8 mouse cellular contexts compared by ENCODE assay signal in the genomic region with DNA sequence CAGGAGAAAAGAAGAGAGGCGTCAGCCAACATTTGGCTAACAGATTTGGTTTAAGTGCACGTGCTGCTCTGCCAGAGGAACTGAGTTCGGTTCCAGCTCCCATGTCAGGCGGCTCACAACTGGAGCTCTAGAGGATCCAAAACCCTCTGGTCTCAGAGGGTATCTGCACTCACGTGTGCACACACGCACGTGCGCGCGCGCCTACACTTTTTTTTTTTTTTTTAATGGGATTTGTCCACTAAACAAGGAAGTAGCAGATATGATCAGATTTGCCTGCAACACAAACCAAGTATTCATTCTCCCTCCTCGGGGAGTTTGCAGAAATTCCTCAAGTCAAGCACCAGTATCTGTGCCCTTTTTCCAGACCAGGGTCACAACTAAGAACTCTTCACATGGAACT. TPM values are rescaled to one million over a fixed set of nuclear protein-coding genes. Genes with fewer than 3 reads are reported as not detected.
DNase-seq lines count a peak whose midpoint lies in the region; ATAC-seq and TF ChIP-seq lines count a peak whose summit lies in the region.

No protein-coding gene starts in this region.

- peak overlapping the region; percentile 87 for H3K4me2 ChIP-seq in heart, embryonic 14.5 days (ENCODE audit: low read length)
- H3K4me2 ChIP-seq in embryonic facial prominence, embryonic 13.5 days, result peak overlapping the region; percentile 81
- peak overlapping the region; percentile 76 for H3K4me2 ChIP-seq in limb, embryonic 14.5 days (replicated peaks; ENCODE audit: low read depth, low read length, severe bottlenecking)

- H3K27me3 ChIP-seq in heart, embryonic 14.5 days (ENCODE audit: control insufficient read depth, insufficient read depth, low read length), result no peaks in the 10 kb centered on the region
- no peaks in the 10 kb centered on the region for H3K27me3 ChIP-seq in E14TG2a.4 (ENCODE audit: insufficient read depth, low read length)
- no peaks in the 10 kb centered on the region for H3K27me3 ChIP-seq in embryonic facial prominence, embryonic 13.5 days
- H3K27me3 ChIP-seq in limb, embryonic 14.5 days (ENCODE audit: control insufficient read depth, insufficient read depth, low read length), result no peaks in the 10 kb centered on the region

- H3K4me1 ChIP-seq in heart, embryonic 14.5 days (ENCODE audit: control insufficient read depth in 2 of 2, insufficient read depth in 2 of 2, low read length in 2 of 2), result peaks cover 8 to 10% of the 10 kb centered on the region in 2 experiments
- H3K4me1 ChIP-seq in E14TG2a.4 (replicated peaks; ENCODE audit: low read depth, low read length), result peaks cover 17% of the 10 kb centered on the region
- peaks cover 12% of the 10 kb centered on the region for H3K4me1 ChIP-seq in embryonic facial prominence, embryonic 13.5 days
- peaks cover 10% of the 10 kb centered on the region for H3K4me1 ChIP-seq in limb, embryonic 14.5 days (ENCODE audit: control insufficient read depth, insufficient read depth, low read length)

- H3K4me3 ChIP-seq in heart, embryonic 14.5 days (ENCODE audit: control insufficient read depth in 1 of 2, insufficient read depth in 1 of 2, low read depth in 1 of 2, low read length in 2 of 2), result peak overlapping the region; percentile 57 to 96
- peak overlapping the region; percentile 92 for H3K4me3 ChIP-seq in E14TG2a.4 (replicated peaks; ENCODE audit: low read length)
- peak overlapping the region; percentile 67 for H3K4me3 ChIP-seq in embryonic facial prominence, embryonic 13.5 days
- H3K4me3 ChIP-seq in limb, embryonic 14.5 days (replicated peaks; ENCODE audit: low read length), result peak overlapping the region; percentile 56

- H3K9ac ChIP-seq in heart, embryonic 14.5 days (ENCODE audit: low read length), result peak overlapping the region; percentile 83
- peak overlapping the region; percentile 79 for H3K9ac ChIP-seq in embryonic facial prominence, embryonic 13.5 days
- H3K9ac ChIP-seq in limb, embryonic 14.5 days (ENCODE audit: low read depth, low read length, severe bottlenecking), result peak overlapping the region; percentile 62

- H3K36me3 ChIP-seq in heart, embryonic 14.5 days (ENCODE audit: control insufficient read depth, insufficient read depth, low read length), result peaks cover 29% of the 10 kb centered on the region
- peaks cover 39% of the 10 kb centered on the region for H3K36me3 ChIP-seq in E14TG2a.4 (ENCODE audit: insufficient read depth, low read length)
- H3K36me3 ChIP-seq in embryonic facial prominence, embryonic 13.5 days, result peaks cover 29% of the 10 kb centered on the region
- peaks cover 29% of the 10 kb centered on the region for H3K36me3 ChIP-seq in limb, embryonic 14.5 days (ENCODE audit: control insufficient read depth, insufficient read depth, low read length)

- 3% methylated on average over 12 of the region's 12 CpGs for WGBS in heart, embryonic 14.5 days
- 6% methylated on average over 12 of the region's 12 CpGs for whole genome bisulfite sequencing in embryonic facial prominence, embryonic 13.5 days
- 11% methylated on average over 12 of the region's 12 CpGs for WGBS in limb, embryonic 14.5 days

- H3K9me3 ChIP-seq in heart, embryonic 14.5 days (ENCODE audit: control insufficient read depth, low read length), result no peaks in the 10 kb centered on the region
- H3K9me3 ChIP-seq in E14TG2a.4 (ENCODE audit: low read length), result no peaks in the 10 kb centered on the region
- no peaks in the 10 kb centered on the region for H3K9me3 ChIP-seq in embryonic facial prominence, embryonic 13.5 days
- no peaks in the 10 kb centered on the region for H3K9me3 ChIP-seq in limb, embryonic 14.5 days (ENCODE audit: control insufficient read depth, low read length)

- H3K27ac ChIP-seq in heart, embryonic 14.5 days (replicated peaks in 1 of 2; ENCODE audit: control insufficient read depth in 1 of 2, insufficient read depth in 1 of 2, low read depth in 2 of 2, low read length in 2 of 2), result peak overlapping the region in 1 of 2 experiments; percentile 96; a peak in 2 of 4 replicates
- peak overlapping the region; percentile 98; the same call in 1 of the 2 replicates for H3K27ac ChIP-seq in embryonic facial prominence, embryonic 13.5 days
- 0 out of 2 replicates have a peak overlapping the region, but pooled peaks have one; percentile 93 for H3K27ac ChIP-seq in limb, embryonic 14.5 days (replicated peaks; ENCODE audit: low read depth, low read length)

- intact Hi-C loops in heart, postnatal 36 days (cut with DNase I), result loop anchor here (1.0 to 5.0 kb wide), 4 partner anchors 42 to 170 kb away; partner anchors contain the start of genes Ap1g1, Dhx38, Ist1 and Txnl4b

- no peak for TF ChIP-seq POLR2A in limb, embryonic 14.5 days (IDR thresholded peaks at IDR 0.05; ENCODE audit: borderline replicate concordance, extremely low read depth, insufficient read depth, insufficient read length)

- TF ChIP-seq CTCF in E14TG2a.4 (conservative IDR thresholded peaks at IDR 0.05; ENCODE audit: low read length), result no peak

- no peak for ATAC-seq in heart, embryonic 14.5 days (ENCODE audit: insufficient number of reproducible peaks, insufficient read depth, low FRiP score, low read depth)
- no peak for ATAC-seq in embryonic facial prominence, embryonic 13.5 days (ENCODE audit: insufficient number of reproducible peaks, insufficient read depth, low FRiP score, low TSS enrichment, low read depth)
- ATAC-seq in limb, embryonic 14.5 days (ENCODE audit: low FRiP score, low read depth), result no peak

- DNase-seq in heart, postnatal 36 days, result no peak
- no peak for DNase-seq in limb, embryonic 14.5 days (ENCODE audit: low spot score)
- peak; percentile 15 for DNase-seq in retina, postnatal 1 day
- no peak for DNase-seq in gastrocnemius, adult 18-20 months (ENCODE audit: low spot score)
- DNase-seq in ovary, adult 18-20 months (ENCODE audit: low spot score), result no peak

RNA-seq across cellular contexts. Expression of gene Dhodh, which starts 0.8 kb away (rescaled TPM):
- polyA plus RNA-seq in heart, embryonic 14.5 days (2014; fragmentation: Nextera tagmentation; extraction: Ambion mirVana), result 31.5 and 38.7 TPM in 2 replicates
- total RNA-seq in heart, postnatal 36 days (2021), result 10 to 100 TPM; 16.1 to 17.0 TPM
- 43.9 and 45.3 TPM in 2 replicates for polyA plus RNA-seq in embryonic facial prominence, embryonic 13.5 days (2015; fragmentation: Nextera tagmentation; extraction: Ambion mirVana)
- 41.2 and 41.8 TPM in 2 replicates for polyA plus RNA-seq in limb, embryonic 14.5 days (2012; rRNA removed)
- 42.3 and 48.5 TPM in 2 replicates for polyA plus RNA-seq in limb, embryonic 14.5 days (2014; fragmentation: Nextera tagmentation; extraction: Ambion mirVana)
- total RNA-seq in gastrocnemius, adult 18-20 months (2021), result 10 to 100 TPM; 10.6 to 15.6 TPM

RNA-seq across cellular contexts. Expression of gene Pkd1l3, which starts 6.7 kb away (rescaled TPM):
- polyA plus RNA-seq in heart, embryonic 14.5 days (2014; fragmentation: Nextera tagmentation; extraction: Ambion mirVana), result 0.15 TPM in 1 of 2 replicates, not detected in the other
- total RNA-seq in heart, postnatal 36 days (2021), result not detected
- polyA plus RNA-seq in embryonic facial prominence, embryonic 13.5 days (2015; fragmentation: Nextera tagmentation; extraction: Ambion mirVana), result 0.30 TPM in 1 of 2 replicates, not detected in the other
- polyA plus RNA-seq in limb, embryonic 14.5 days (2012; rRNA removed), result 0.14 and 0.24 TPM in 2 replicates
- polyA plus RNA-seq in limb, embryonic 14.5 days (2014; fragmentation: Nextera tagmentation; extraction: Ambion mirVana), result 0.14 and 0.33 TPM in 2 replicates
- total RNA-seq in gastrocnemius, adult 18-20 months (2021), result under 1 TPM in 1 of 2 experiments, not detected in 1; 0.32 TPM

RNA-seq across cellular contexts. Expression of gene Hp, which starts 28.7 kb away (rescaled TPM):
- polyA plus RNA-seq in heart, embryonic 14.5 days (2014; fragmentation: Nextera tagmentation; extraction: Ambion mirVana), result 0.59 and 0.77 TPM in 2 replicates
- total RNA-seq in heart, postnatal 36 days (2021), result 1 to 10 TPM; 4.2 to 6.4 TPM
- 0.41 and 2.5 TPM in 2 replicates for polyA plus RNA-seq in embryonic facial prominence, embryonic 13.5 days (2015; fragmentation: Nextera tagmentation; extraction: Ambion mirVana)
- polyA plus RNA-seq in limb, embryonic 14.5 days (2012; rRNA removed), result 2.0 and 2.4 TPM in 2 replicates
- polyA plus RNA-seq in limb, embryonic 14.5 days (2014; fragmentation: Nextera tagmentation; extraction: Ambion mirVana), result 0.73 and 1.8 TPM in 2 replicates
- total RNA-seq in gastrocnemius, adult 18-20 months (2021), result 10 to 100 TPM; 12.9 to 28.3 TPM

RNA-seq across cellular contexts. Expression of gene Txnl4b, which starts 42.0 kb away (rescaled TPM):
- polyA plus RNA-seq in heart, embryonic 14.5 days (2014; fragmentation: Nextera tagmentation; extraction: Ambion mirVana), result 18.4 and 18.7 TPM in 2 replicates
- total RNA-seq in heart, postnatal 36 days (2021), result 1 to 10 TPM; 4.2 to 4.8 TPM
- 25.8 and 26.5 TPM in 2 replicates for polyA plus RNA-seq in embryonic facial prominence, embryonic 13.5 days (2015; fragmentation: Nextera tagmentation; extraction: Ambion mirVana)
- polyA plus RNA-seq in limb, embryonic 14.5 days (2012; rRNA removed), result 5.7 and 6.0 TPM in 2 replicates
- polyA plus RNA-seq in limb, embryonic 14.5 days (2014; fragmentation: Nextera tagmentation; extraction: Ambion mirVana), result 23.6 and 25.1 TPM in 2 replicates
- total RNA-seq in gastrocnemius, adult 18-20 months (2021), result 1 to 10 TPM; 5.5 to 7.3 TPM

RNA-seq across cellular contexts. Expression of gene Dhx38, which starts 42.0 kb away (rescaled TPM):
- 9.5 and 10.9 TPM in 2 replicates for polyA plus RNA-seq in heart, embryonic 14.5 days (2014; fragmentation: Nextera tagmentation; extraction: Ambion mirVana)
- total RNA-seq in heart, postnatal 36 days (2021), result 10 to 100 TPM; 12.3 to 12.6 TPM
- 25.3 and 26.5 TPM in 2 replicates for polyA plus RNA-seq in embryonic facial prominence, embryonic 13.5 days (2015; fragmentation: Nextera tagmentation; extraction: Ambion mirVana)
- polyA plus RNA-seq in limb, embryonic 14.5 days (2012; rRNA removed), result 27.4 and 27.8 TPM in 2 replicates
- 20.0 and 23.3 TPM in 2 replicates for polyA plus RNA-seq in limb, embryonic 14.5 days (2014; fragmentation: Nextera tagmentation; extraction: Ambion mirVana)
- 10 to 100 TPM; 10.3 to 11.4 TPM for total RNA-seq in gastrocnemius, adult 18-20 months (2021)
